Mouse (Mus musculus) left cerebral cortex, postnatal 4 days (tissue): Measurements from ENCODE around the gene Wnt10b. TPM values are rescaled to one million over a fixed set of nuclear protein-coding genes. Genes with fewer than 3 reads are reported as not detected.

Experiments used
- DNase-seq: peaks from one replicate; pipeline ENCODE4 v3.0.0-alpha.2; 2022
- intact Hi-C: fragments of 180-260 bp; cut with DNase I; formaldehyde crosslinking; loops from one replicate; pipeline ENCODE4 v1.15.1; 2025
- total RNA-seq, 2 experiments: library from RNA; stranded (reverse); gene quantifications; 2 replicates each; pipeline ENCODE4 v1.2.3; 2021

Wnt10b gene
- total RNA-seq, 2 experiments from 2014 or later: 0.36 to 0.40 TPM

DNA sequence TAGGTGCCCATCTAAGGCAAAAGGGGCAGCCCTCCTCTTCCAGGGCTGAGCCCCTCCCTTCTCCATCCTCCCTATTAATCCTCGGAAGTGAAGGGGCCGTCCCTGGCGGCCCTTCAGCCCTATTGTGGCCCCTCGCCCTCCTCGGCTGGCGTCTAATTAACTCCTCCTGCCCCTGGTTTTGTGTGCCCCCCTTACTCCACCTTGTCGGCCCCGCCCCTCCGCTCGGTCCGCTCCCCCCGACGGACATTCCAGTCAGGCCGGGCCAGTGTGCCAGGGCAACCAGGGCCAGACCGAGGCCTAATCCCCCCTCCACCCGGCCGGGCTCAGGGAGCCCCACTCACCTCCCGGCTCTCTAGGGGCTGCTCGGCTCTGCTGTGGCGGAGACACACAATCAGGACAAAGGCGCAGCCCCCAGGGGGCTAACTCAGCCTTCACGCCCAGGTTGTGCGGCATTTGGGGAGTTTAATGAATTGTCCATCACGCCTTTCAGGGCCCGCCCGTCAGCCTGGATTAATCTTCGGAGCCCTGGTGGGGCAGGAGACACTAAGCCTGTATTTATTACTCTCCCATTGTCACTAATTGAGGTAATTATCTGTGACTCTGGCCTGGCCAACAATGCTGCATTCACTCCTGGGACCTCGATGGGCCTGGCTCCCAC is 20.0 kb upstream of the Wnt10b start:
- intact Hi-C loops: loop anchor here (5.0 to 10.0 kb wide), 2 partner anchors 136 to 223 kb away; partner anchors contain the start of genes 4930415O20Rik, Ccnt1 and Ddx23

DNA sequence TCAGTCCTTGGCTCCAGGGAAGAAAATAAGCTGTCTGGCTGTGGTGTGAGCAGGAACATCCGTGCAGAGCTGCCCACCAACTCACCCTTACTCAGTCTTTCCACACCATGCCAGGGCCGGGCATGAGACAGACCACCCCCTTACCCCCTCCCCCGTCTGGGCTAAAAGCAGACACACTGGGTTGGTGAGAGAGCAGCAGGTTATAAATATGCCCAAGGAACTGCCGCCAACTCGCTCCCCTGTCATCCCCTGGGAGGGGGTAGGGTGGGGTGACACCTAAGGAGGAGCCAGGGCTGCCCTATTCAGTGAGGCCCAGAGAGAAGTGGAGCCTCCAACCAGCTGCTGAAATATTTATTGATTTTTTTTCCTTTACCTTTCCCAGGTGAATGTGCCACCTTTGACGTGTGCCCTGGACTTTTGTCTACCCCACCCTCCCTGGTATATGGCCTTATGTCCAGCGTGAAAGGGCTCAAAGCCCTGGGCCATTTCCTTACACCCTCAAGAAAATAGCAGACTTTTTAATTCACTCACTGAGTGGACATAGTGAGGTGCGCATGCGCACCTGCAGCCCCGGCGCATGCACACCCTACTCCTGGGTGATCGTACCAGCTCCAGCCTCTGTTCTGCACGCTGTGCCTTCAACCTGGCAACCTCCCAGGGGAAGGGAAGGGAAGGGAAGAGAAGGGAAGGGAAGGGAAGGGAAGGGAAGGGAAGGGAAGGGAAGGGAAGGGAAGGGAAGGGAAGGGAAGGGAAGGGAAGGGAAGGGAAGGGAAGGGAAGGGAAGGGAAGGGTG is 19.0 kb upstream of the Wnt10b start:
- no peak for DNase-seq
- intact Hi-C loops: loop anchor here (5.0 to 10.0 kb wide), 2 partner anchors 135 to 222 kb away; partner anchors contain the start of genes 4930415O20Rik, Ccnt1 and Ddx23

More for the DNA sequence above, 20.0 kb upstream of the Wnt10b start:
- DNase-seq: peak; percentile 39

DNA sequence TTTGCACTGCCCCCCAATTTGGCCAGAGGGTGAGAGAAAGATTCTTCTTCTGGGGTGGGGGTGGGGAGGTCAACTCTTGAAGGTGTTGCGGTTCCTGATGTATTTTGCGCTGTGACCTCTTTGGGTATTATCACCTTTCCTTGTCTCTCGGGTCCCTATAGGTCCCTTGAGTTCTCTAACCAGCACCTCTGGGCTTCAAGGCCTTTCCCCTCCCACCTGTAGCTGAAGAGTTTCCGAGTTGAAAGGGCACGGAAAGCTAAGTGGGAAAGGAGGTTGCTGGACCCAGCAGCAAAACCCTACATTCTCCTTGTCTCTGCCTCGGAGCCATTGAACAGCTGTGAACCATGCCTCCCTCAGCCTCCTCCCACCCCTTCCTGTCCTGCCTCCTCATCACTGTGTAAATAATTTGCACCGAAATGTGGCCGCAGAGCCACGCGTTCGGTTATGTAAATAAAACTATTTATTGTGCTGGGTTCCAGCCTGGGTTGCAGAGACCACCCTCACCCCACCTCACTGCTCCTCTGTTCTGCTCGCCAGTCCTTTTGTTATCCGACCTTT is 15.3 kb upstream of the Wnt10b start:
- no peak for DNase-seq
- intact Hi-C loops: loop anchor here (10.0 kb wide), 1 partner anchor 218 kb away; the partner anchor contains the start of genes 4930415O20Rik and Ccnt1

DNA sequence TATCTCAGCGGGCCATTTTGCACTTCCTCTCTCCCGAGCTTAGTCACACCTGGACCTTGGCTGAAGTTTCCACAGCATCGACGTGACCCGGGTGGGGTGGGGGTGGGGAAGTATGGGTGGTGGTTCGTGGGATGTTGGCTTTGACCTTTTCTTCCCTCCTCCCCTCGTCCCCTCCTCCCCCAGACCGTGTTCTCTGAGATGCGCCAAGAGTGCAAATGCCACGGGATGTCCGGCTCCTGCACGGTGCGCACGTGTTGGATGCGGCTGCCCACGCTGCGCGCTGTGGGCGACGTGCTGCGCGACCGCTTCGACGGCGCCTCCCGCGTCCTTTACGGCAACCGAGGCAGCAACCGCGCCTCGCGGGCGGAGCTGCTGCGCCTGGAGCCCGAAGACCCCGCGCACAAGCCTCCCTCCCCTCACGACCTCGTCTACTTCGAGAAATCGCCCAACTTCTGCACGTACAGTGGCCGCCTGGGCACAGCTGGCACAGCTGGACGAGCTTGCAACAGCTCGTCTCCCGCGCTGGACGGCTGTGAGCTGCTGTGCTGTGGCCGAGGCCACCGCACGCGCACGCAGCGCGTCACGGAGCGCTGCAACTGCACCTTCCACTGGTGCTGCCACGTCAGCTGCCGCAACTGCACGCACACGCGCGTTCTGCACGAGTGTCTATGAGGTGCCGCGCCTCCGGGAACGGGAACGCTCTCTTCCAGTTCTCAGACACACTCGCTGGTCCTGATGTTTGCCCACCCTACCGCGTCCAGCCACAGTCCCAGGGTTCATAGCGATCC is 14.5 kb upstream of the Wnt10b start:
- intact Hi-C loops: loop anchor here (10.0 kb wide), 1 partner anchor 218 kb away; the partner anchor contains the start of genes 4930415O20Rik and Ccnt1
- DNase-seq: no peak

DNA sequence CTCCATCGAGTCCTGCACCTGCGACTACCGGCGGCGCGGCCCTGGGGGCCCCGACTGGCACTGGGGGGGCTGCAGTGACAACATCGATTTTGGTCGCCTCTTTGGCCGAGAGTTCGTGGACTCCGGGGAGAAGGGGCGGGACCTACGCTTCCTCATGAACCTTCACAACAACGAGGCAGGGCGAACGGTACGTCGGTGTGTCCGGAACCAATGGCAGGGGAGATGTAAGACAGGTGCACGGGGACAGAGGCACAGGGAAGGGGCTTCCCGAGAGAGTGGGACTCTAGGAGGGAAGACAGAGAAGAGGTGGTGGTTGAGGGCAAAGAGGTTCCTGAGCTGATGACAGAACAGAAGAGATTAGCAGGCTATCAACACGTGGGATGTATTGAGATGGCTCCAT is 13.8 kb upstream of the Wnt10b start:
- intact Hi-C loops: loop anchor here (10.0 kb wide), 1 partner anchor 217 kb away; the partner anchor contains the start of genes 4930415O20Rik and Ccnt1
- DNase-seq: no peak

DNA sequence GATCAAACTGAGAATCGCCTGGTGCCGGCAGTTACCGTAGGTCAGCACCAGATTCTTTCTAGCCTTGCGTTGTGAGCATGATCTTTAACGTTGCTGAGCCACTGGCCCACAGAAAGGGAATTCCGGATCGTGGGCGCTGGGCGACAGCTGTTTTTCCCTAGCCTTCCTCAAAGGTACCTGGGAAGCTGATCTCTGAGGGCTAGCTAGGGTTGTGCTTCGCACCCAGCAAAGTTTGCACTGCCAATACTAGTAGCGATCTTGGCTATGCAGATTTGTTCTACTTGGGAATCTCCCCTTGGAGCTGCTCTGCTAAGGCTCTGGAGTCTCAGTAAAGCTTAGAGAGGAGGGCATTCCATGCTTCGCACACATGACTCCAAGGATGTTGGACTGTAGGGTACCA is 13.3 kb upstream of the Wnt10b start:
- no peak for DNase-seq
- intact Hi-C loops: loop anchor here (10.0 kb wide), 1 partner anchor 216 kb away; the partner anchor contains the start of genes 4930415O20Rik and Ccnt1

DNA sequence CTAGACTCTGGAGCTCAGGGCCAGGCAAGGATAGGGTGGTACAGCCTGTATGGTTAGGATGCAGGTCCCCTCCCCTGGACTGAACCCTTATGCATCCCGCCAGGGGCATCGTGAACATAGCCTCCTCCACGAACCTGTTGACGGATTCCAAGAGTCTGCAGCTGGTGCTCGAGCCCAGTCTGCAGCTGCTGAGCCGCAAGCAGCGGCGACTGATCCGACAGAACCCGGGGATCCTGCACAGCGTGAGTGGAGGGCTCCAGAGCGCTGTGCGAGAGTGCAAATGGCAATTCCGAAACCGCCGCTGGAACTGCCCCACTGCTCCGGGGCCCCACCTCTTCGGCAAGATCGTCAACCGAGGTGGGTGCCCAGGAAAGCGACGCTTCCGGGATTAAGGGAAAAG is 12.8 kb upstream of the Wnt10b start:
- intact Hi-C loops: loop anchor here (10.0 kb wide), 1 partner anchor 216 kb away; the partner anchor contains the start of genes 4930415O20Rik and Ccnt1
- no peak for DNase-seq

DNA sequence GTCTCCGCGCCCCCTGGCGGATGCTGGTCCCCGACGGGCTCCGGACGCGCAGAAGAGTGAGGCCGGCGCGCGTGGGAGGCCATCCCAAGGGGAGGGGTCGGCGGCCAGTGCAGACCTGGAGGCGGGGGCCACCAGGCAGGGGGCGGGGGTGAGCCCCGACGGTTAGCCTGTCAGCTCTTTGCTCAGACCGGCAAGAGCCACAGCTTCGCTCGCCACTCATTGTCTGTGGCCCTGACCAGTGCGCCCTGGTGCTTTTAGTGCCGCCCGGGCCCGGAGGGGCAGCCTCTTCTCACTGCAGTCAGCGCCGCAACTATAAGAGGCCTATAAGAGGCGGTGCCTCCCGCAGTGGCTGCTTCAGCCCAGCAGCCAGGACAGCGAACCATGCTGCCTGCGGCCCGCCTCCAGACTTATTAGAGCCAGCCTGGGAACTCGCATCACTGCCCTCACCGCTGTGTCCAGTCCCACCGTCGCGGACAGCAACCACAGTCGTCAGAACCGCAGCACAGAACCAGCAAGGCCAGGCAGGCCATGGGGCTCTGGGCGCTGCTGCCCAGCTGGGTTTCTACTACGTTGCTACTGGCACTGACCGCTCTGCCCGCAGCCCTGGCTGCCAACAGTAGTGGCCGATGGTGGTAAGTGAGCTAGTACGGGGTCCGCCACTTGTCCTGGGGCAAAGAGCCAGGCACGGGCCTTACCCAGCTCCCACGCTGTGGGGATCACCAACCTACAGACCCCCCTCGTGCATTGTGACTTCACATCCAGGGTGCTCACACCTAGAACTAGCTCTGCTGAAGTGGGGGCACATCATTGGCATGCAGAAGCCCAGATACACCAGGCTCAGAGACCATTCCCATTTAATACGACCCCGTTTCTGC is 11.9 kb upstream of the Wnt10b start, which contains the start of gene Wnt1:
Gene Wnt1, plus strand, starts transcription at position 197 of the 875 bp plus-strand sequence.
- DNase-seq: no peak
- intact Hi-C loops: loop anchor here (10.0 kb wide), 1 partner anchor 215 kb away; the partner anchor contains the start of genes 4930415O20Rik and Ccnt1

DNA sequence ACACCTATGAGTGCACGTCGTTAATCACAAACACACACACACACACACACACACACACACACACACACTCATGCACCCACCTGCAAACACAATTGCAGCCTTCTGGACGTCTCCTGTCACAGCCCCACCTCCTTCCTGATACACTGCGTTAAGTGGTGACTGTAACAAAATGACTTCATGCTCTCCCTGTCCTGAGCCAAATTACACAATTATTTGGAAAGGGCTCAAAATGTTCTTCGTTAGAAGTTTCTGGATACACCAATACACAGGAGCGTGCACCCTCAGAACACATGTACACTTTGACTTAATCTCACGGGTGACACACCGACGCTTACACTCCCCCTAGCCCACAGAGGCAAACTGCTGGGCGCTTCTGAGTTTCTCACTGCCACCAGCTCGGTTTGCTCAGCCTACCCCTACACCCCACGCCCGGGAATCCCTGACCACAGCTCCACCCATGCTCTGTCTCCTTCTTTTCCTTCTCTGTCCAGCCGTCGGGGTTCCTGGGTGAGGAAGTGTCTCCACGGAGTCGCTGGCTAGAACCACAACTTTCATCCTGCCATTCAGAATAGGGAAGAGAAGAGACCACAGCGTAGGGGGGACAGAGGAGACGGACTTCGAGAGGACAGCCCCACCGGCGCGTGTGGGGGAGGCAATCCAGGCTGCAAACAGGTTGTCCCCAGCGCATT is 11.2 kb upstream of the Wnt10b start:
- intact Hi-C loops: no loop called here
- no peak for DNase-seq

DNA sequence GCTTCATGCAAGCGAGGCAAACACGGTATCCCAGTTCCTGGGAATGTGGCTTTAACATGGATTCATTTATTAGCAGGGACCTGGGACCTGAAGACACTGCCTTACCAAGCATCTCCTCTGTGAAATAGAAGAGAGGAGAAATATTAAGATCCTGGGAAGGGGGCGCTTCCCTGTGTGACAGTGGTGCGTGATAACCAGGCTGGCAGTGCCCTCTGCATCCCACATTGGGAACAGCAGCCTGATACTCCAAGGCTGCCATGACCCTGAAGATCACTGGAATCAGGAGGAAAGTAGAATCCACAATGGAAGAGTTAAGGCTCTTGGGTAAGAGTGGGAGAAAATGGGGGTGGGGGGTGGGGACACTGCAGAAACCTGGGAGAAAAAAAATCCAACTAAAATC is 10.0 kb upstream of the Wnt10b start:
- no peak for DNase-seq
- intact Hi-C loops: no loop called here

DNA sequence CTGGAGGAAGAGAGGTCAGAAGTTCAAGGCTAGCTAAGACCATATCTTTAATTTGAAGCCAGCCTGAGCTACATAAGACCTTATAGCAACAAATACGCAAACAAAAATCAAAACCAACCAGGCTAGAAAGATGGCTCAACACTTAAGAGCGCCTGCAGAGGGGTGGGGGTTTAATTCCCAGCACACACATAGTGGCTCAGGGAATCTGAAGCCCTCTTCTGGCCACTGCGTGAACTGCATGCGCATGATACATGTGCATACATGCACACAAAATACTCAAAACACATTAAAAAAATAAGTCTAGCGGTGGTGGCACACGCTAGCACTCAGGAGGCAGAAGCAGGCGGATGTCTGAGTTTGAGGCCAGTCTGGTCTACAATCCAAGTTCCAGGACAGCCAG is 7.8 kb upstream of the Wnt10b start:
- intact Hi-C loops: no loop called here

DNA sequence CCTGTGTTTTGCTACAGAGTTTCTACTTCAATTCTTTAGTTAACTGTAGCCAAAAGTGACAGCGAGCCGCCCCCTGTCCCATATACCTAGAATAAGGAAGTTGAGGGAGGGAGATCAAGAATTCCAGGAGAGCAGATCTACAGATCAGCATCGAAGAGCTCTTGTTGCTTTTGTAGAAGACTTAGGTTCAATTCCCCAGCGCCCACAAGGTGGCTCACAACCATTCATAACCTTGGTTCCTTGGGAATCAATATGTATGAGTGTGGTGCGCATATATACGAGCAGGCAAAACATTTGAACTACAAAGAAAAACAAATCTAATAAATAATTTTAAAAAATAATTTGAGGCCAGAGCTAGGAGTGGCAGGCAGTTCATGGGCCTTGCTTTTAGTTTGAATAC is 3.2 kb upstream of the Wnt10b start:
- intact Hi-C loops: no loop called here
- DNase-seq: no peak

More for the DNA sequence above, 7.8 kb upstream of the Wnt10b start:
- no peak for DNase-seq

DNA sequence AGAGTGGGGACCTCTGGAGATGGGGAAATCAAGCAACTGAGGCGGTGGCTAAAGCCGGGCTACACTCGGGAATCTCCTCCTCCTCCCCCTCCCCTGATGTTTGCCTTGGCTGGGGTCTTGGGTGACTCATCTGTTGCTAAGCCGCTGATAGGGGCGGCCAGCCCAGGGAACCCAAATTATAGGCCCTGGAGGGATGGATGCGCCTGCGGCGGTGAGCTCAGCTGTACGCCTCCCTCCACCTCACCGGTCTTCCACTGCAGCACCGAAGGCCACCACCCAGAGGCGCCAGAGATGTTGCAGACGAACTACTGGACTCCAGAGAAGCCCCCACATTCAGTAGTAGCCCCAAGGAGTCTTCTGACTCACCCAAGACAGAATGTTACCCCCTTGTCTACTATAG is 2.6 kb upstream of the Wnt10b start:
- intact Hi-C loops: no loop called here
- DNase-seq: no peak

DNA sequence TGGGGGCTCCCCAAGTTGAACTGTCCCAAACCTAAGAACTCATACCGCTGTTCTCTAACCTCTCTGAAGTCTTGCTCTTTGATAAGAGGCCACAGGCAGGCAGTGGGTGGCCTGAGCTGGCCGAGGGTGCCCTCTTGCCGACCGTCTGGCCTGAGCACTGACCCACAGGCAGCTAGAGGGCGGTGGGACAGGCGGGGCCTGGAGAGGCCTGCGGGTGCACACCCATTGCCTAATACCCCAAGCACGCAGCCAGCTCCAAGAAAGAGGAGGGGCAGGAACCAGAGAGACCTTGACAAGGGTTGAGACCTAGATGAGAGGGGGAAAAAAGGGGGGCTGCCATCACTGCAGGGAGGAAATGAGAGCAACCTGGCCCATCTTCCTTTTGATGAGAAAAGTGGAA is 2.1 kb upstream of the Wnt10b start:
- no peak for DNase-seq
- intact Hi-C loops: no loop called here

DNA sequence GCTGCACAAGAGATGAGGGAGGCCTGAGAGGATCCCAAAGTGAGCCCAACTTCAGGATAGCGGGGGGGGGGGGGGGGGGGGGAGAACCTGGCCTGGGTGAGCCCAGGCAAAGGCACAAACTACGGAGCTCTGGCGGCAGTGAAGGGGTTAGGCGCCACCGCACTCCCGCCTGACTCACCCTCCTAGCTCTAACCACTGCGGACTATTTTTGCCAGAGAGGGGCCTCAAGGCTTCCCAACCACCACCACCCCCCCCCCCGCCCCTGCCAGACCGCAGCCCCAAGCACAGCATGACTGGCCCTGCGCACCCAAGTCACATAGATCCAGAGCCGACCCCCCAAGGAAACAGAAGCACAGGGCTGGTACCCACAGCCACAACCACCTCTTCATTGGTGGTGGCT is 856 bp upstream of the Wnt10b start:
- DNase-seq: no peak
- intact Hi-C loops: no loop called here

DNA sequence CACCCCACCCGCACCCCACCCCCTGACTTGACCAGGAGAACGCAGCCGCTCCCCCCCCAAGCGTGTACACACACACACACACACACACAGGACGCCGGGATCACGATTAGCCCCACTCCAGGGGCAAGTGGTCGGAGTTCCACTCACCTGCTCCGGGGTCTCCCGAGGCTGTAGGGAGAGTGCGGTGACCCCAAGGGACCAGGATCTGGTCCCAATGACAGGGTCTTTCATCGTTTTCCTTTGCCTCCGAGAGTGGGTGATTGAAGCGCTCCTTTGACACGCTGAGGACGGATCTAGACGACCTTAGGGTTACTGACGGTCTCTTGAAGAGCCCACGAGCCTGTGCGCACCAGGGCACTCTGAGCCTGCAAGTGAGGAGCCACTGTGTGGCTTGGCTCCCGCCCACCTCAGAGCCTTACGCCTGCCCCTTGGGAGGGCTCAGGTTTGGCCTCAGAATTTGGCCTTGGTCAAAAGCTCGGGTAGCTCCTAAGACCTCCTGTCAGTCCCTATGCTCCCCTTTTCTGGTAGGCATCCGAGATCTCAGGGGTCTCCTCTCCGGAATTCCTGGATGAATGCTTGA is 331 bp upstream of the Wnt10b start:
- DNase-seq: no peak
- intact Hi-C loops: no loop called here

DNA sequence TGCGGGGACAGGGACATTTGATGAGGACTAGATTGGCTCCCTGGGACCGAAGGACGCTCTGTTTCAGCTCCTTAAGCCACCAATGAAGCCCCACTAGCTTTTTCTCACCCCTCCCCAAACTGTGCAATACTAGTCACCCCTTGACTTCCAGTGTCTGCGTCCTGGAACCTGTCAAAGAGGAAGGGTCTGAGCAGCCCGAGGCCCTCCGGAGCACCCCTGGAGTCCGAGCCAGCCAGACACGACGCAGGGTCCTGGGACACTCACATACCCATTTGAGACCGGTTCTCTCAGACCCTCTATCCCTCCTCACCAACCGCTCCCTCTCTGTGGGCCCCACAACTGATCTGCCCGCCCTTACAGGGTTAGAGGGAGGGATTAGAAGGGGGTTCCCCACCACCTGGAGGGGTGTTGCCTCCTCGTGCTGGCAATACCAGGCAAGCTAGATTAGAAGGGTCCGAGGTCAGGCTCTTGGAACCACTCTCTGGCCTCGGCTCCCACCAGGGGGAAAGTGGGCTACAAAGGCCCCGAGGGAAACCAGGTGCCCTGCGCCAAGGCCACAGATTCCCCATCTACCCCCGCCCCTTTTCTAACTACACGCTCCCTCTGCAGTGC is 839 bp downstream of the Wnt10b start:
- intact Hi-C loops: no loop called here
- no peak for DNase-seq
